In the genomic region with DNA sequence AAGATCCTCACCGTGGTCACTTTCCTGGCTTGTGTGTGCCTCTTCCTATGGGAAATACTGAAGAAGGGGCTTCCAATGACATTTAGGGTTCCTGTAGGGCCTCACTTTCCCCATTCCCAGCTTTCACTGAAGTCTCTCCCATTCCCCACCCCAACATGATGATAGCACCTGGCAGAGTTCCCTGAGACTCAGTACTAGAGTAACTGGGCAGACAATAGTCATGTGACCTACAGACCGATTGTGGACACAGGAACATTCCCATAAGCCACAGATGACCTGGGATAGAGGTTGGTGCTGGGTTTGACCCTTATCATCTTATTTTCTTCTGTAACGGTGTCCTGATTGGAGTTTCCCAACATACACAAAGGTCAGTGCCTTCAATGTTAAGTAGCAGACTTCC, we compare ENCODE assay signal across 36 mouse cellular contexts. TPM values are rescaled to one million over a fixed set of nuclear protein-coding genes. Genes with fewer than 3 reads are reported as not detected.
DNase-seq lines count a peak whose midpoint lies in the region; ATAC-seq lines count a peak whose summit lies in the region.
"Had no signal": no experiment of that assay in that cellular context is flagged by ENCODE, and none has a peak within 500 bp of the region (broad histone marks: within the 10 kb centered on the region; RNA-seq: fewer than 3 reads in every experiment).

No protein-coding gene starts in this region.

- H3K9me3 ChIP-seq in heart, embryonic 12.5 days (replicated peaks), result no peaks in the 10 kb centered on the region
- H3K9me3 ChIP-seq in midbrain, embryonic 11.5 days (ENCODE audit: control insufficient read depth, low read length), result no peaks in the 10 kb centered on the region
- H3K9me3 ChIP-seq in midbrain, embryonic 15.5 days, result no peaks in the 10 kb centered on the region
- H3K9me3 ChIP-seq in intestine, embryonic 16.5 days (ENCODE audit: control insufficient read depth, low read length), result no peaks in the 10 kb centered on the region
- H3K9me3 ChIP-seq: embryonic facial prominence, embryonic 12.5 days; forebrain, embryonic 10.5 days; forebrain, embryonic 15.5 days; intestine, embryonic 15.5 days; limb, embryonic 12.5 days; liver, embryonic 15.5 days; neural tube, embryonic 12.5 days had no signal

- 66% methylated on average over 3 of the region's 3 CpGs for WGBS in heart, embryonic 12.5 days
- WGBS in midbrain, embryonic 11.5 days, result 83% methylated on average over 3 of the region's 3 CpGs
- WGBS in midbrain, embryonic 15.5 days, result 88% methylated on average over 3 of the region's 3 CpGs
- 88% methylated on average over 3 of the region's 3 CpGs for WGBS in intestine, embryonic 16.5 days

- no peaks in the 10 kb centered on the region for H3K36me3 ChIP-seq in heart, embryonic 12.5 days
- no peaks in the 10 kb centered on the region for H3K36me3 ChIP-seq in midbrain, embryonic 11.5 days (ENCODE audit: control insufficient read depth, insufficient read depth, low read length)
- no peaks in the 10 kb centered on the region for H3K36me3 ChIP-seq in midbrain, embryonic 15.5 days (replicated peaks)
- no peaks in the 10 kb centered on the region for H3K36me3 ChIP-seq in intestine, embryonic 16.5 days (ENCODE audit: control insufficient read depth, insufficient read depth, low read length)
- H3K36me3 ChIP-seq: embryonic facial prominence, embryonic 12.5 days; forebrain, embryonic 10.5 days; forebrain, embryonic 15.5 days; intestine, embryonic 15.5 days; limb, embryonic 12.5 days; liver, embryonic 15.5 days; neural tube, embryonic 12.5 days had no signal

- no peak overlapping the region for H3K9ac ChIP-seq in heart, embryonic 12.5 days
- no peak overlapping the region for H3K9ac ChIP-seq in midbrain, embryonic 11.5 days (ENCODE audit: low read length)
- no peak overlapping the region for H3K9ac ChIP-seq in midbrain, embryonic 15.5 days
- H3K9ac ChIP-seq in intestine, embryonic 16.5 days (ENCODE audit: low read depth, low read length), result no peak overlapping the region
- H3K9ac ChIP-seq: embryonic facial prominence, embryonic 12.5 days; forebrain, embryonic 15.5 days; intestine, embryonic 15.5 days; limb, embryonic 12.5 days; liver, embryonic 15.5 days; lung, embryonic 14.5 days; neural tube, embryonic 12.5 days had no signal

- no peak overlapping the region for H3K4me3 ChIP-seq in heart, embryonic 12.5 days
- H3K4me3 ChIP-seq in midbrain, embryonic 11.5 days (ENCODE audit: low read depth, low read length), result no peak overlapping the region
- no peak overlapping the region for H3K4me3 ChIP-seq in midbrain, embryonic 15.5 days
- no peak overlapping the region for H3K4me3 ChIP-seq in intestine, embryonic 16.5 days (ENCODE audit: low read length)
- H3K4me3 ChIP-seq: embryonic facial prominence, embryonic 12.5 days; forebrain, embryonic 10.5 days; forebrain, embryonic 15.5 days; intestine, embryonic 15.5 days; limb, embryonic 12.5 days; liver, embryonic 15.5 days; neural tube, embryonic 12.5 days had no signal

- H3K4me1 ChIP-seq in heart, embryonic 12.5 days (replicated peaks), result peaks cover 36% of the 10 kb centered on the region
- H3K4me1 ChIP-seq in midbrain, embryonic 11.5 days (ENCODE audit: control insufficient read depth, insufficient read depth, low read length), result peaks cover 3% of the 10 kb centered on the region; the same call in 1 of the 2 replicates
- peaks cover 14% of the 10 kb centered on the region; the same call in 1 of the 2 replicates for H3K4me1 ChIP-seq in midbrain, embryonic 15.5 days
- peaks cover 5% of the 10 kb centered on the region; the same call in 1 of the 2 replicates for H3K4me1 ChIP-seq in intestine, embryonic 16.5 days (ENCODE audit: control insufficient read depth, insufficient read depth, low read length)
- H3K4me1 ChIP-seq: neural tube, embryonic 12.5 days had no signal

- DNase-seq in heart, adult 8-10 months (ENCODE audit: low spot score), result no peak
- DNase-seq in midbrain, embryonic 11.5 days (ENCODE audit: low spot score, missing footprints), result peak; percentile 70
- peak; percentile 59 for DNase-seq in NIH3T3 (ENCODE audit: low read depth)
- no peak for DNase-seq in gastrocnemius, adult 8-10 months (ENCODE audit: low spot score in 2 of 2)
- DNase-seq: B cell, adult 2 months; cerebellum, adult 11 months; cerebellum, adult 9-10 months; right cerebral cortex, postnatal 4 days; thymus, postnatal 4 days had no signal

- 0 out of 2 replicates have a peak overlapping the region, but pooled peaks have one; percentile 34 for H3K27ac ChIP-seq in heart, embryonic 12.5 days (ENCODE audit: poor library complexity, severe bottlenecking)
- H3K27ac ChIP-seq in midbrain, embryonic 11.5 days (ENCODE audit: low read depth, low read length), result no peak overlapping the region
- H3K27ac ChIP-seq in midbrain, embryonic 15.5 days, result no peak overlapping the region
- no peak overlapping the region for H3K27ac ChIP-seq in intestine, embryonic 16.5 days (ENCODE audit: low read length)
- H3K27ac ChIP-seq: forebrain, embryonic 15.5 days; intestine, embryonic 15.5 days; limb, embryonic 12.5 days; liver, embryonic 15.5 days; neural tube, embryonic 12.5 days had no signal

- no peak for ATAC-seq in heart, embryonic 12.5 days (ENCODE audit: insufficient number of reproducible peaks, low FRiP score)
- no peak for ATAC-seq in midbrain, embryonic 11.5 days (ENCODE audit: low FRiP score)
- ATAC-seq in midbrain, embryonic 15.5 days (replicated peaks), result no peak
- no peak for ATAC-seq in intestine, embryonic 16.5 days
- ATAC-seq: forebrain, embryonic 15.5 days; hindbrain, embryonic 16.5 days; intestine, embryonic 15.5 days; midbrain, embryonic 16.5 days had no signal

- H3K4me2 ChIP-seq in heart, embryonic 12.5 days, result no peak overlapping the region
- no peak overlapping the region for H3K4me2 ChIP-seq in midbrain, embryonic 11.5 days
- H3K4me2 ChIP-seq in midbrain, embryonic 15.5 days, result no peak overlapping the region
- no peak overlapping the region for H3K4me2 ChIP-seq in intestine, embryonic 16.5 days (ENCODE audit: low read depth, low read length)
- H3K4me2 ChIP-seq: embryonic facial prominence, embryonic 12.5 days; forebrain, embryonic 15.5 days; intestine, embryonic 15.5 days; limb, embryonic 12.5 days; liver, embryonic 15.5 days; lung, embryonic 14.5 days; neural tube, embryonic 12.5 days had no signal

- H3K27me3 ChIP-seq in heart, embryonic 12.5 days (replicated peaks), result no peaks in the 10 kb centered on the region
- H3K27me3 ChIP-seq in midbrain, embryonic 11.5 days (ENCODE audit: control insufficient read depth, insufficient read depth, low read length), result no peaks in the 10 kb centered on the region
- H3K27me3 ChIP-seq in midbrain, embryonic 15.5 days (replicated peaks), result no peaks in the 10 kb centered on the region
- H3K27me3 ChIP-seq in intestine, embryonic 16.5 days (replicated peaks; ENCODE audit: control insufficient read depth, insufficient read depth, low read length), result no peaks in the 10 kb centered on the region
- H3K27me3 ChIP-seq: CH12.LX; embryonic facial prominence, embryonic 12.5 days; forebrain, embryonic 15.5 days; intestine, embryonic 15.5 days; limb, embryonic 12.5 days; Patski had no signal

RNA-seq across cellular contexts. Expression of a gene that starts 4.1 kb away (rescaled TPM):
- 83.9 and 84.8 TPM in 2 replicates for polyA plus RNA-seq in heart, embryonic 12.5 days (2016; fragmentation: Nextera tagmentation; extraction: Ambion mirVana)
- total RNA-seq in heart, adult 8-10 months (2022), result 100 to 1,000 TPM; 101 to 127 (median 122) TPM
- 30.2 and 30.7 TPM in 2 replicates for polyA plus RNA-seq in midbrain, embryonic 11.5 days (2014; fragmentation: Nextera tagmentation; extraction: Ambion mirVana)
- polyA plus RNA-seq in midbrain, embryonic 15.5 days (2015; fragmentation: Nextera tagmentation; extraction: Ambion mirVana), result 16.1 and 17.8 TPM in 2 replicates
- 31.8 and 33.3 TPM in 2 replicates for polyA plus RNA-seq in intestine, embryonic 16.5 days (2015; fragmentation: Nextera tagmentation; extraction: Ambion mirVana)
- 10 to 100 TPM; 45.6 to 62.4 (median 55.7) TPM for total RNA-seq in gastrocnemius, adult 8-10 months (2022)

RNA-seq across cellular contexts. Expression of a gene that starts 34.3 kb away (rescaled TPM):
- polyA plus RNA-seq in heart, embryonic 12.5 days (2016; fragmentation: Nextera tagmentation; extraction: Ambion mirVana), result not detected in 2 replicates
- 1 to 10 TPM in 3 of 4 experiments, under 1 TPM in 1; 0.90 to 3.8 (median 2.7) TPM for total RNA-seq in heart, adult 8-10 months (2022)
- polyA plus RNA-seq in midbrain, embryonic 11.5 days (2014; fragmentation: Nextera tagmentation; extraction: Ambion mirVana), result not detected in 2 replicates
- polyA plus RNA-seq in midbrain, embryonic 15.5 days (2015; fragmentation: Nextera tagmentation; extraction: Ambion mirVana), result not detected in 2 replicates
- polyA plus RNA-seq in intestine, embryonic 16.5 days (2015; fragmentation: Nextera tagmentation; extraction: Ambion mirVana), result not detected in 2 replicates
- total RNA-seq in gastrocnemius, adult 8-10 months (2022), result not detected
- total RNA-seq: adrenal gland, postnatal 14 days; CH12.LX; ES-E14; gastrocnemius, adult 18-20 months; gastrocnemius, postnatal 4 days; layer of hippocampus, adult 18-20 months; layer of hippocampus, postnatal 10 days; left cerebral cortex, adult 18-20 months; left cerebral cortex, postnatal 25 days; liver, adult 2 months had no signal
- polyA plus RNA-seq: embryonic facial prominence, embryonic 12.5 days; forebrain, embryonic 10.5 days; forebrain, embryonic 15.5 days; hindbrain, embryonic 11.5 days; hindbrain, embryonic 16.5 days; intestine, embryonic 15.5 days; limb, embryonic 12.5 days; liver, embryonic 15.5 days; lung, embryonic 14.5 days; midbrain, embryonic 16.5 days; neural tube, embryonic 12.5 days; Patski; spleen, adult 2 months; thymus, postnatal 0 days had no signal

Comparison
In these comparisons a context has a peak if more than half of its experiments do, and no peak if none do; other contexts are left out.
1. DNase-seq: peak in midbrain, embryonic 11.5 days (single experiment) and NIH3T3 (single experiment); none in heart, adult 8-10 months (single experiment) and gastrocnemius, adult 8-10 months (0 of 2).